Mouse (Mus musculus) liver, adult (tissue): ENCODE measurements at regions not wholly inside any gene's neighbourhood (a gene's known extent, or its start where the extent isn't known, plus 50 kb on each side); places are given as distances from the start of the nearest gene placed in this dataset.

Experiments used
- GATA4 ChIP-seq: IDR thresholded peaks from 2 replicates; pipeline ENCODE4 v1.6.1; 2014; ENCODE audit warnings: mild to moderate bottlenecking, low read length; ENCODE audit not compliant: insufficient replicate concordance

DNA sequence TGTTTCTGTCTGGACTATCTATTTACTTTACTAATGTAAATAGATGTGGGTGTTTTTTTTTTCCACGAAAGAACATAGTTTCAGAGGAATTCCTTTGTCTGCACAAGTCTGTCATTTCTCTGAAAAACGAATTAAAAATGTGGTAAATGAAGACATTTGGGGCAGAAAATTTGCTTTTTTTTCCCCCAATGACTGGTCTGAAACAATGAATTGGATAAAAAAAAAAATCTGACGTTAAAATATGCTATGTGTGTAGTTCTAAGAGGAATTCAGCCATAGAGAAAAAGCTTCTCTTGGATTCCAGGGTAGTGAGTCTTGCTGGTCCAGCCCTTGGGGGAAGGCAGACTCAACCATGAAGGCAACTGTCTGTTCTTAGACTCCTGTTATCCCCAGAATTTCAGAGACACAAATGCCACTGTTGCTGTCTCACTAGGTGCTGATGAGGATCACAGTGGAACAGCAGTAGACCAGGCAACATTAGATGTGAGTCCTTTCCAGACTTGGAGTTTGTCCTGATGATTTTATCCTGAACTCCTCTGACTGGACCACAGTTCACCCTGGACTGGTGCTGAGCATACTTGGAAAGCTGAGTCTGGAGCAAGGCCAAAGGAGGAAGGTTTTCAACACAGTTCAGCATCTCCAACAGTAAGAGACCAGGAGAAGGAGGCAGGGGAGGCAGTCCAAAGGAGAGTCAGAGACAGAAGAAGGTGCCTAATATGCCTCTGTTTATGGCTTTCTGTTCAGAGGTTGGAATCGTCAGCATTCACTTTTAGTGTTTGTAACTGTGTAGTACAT, 162.3 kb upstream of the Foxq1 start:
- no peak for TF ChIP-seq GATA4

DNA sequence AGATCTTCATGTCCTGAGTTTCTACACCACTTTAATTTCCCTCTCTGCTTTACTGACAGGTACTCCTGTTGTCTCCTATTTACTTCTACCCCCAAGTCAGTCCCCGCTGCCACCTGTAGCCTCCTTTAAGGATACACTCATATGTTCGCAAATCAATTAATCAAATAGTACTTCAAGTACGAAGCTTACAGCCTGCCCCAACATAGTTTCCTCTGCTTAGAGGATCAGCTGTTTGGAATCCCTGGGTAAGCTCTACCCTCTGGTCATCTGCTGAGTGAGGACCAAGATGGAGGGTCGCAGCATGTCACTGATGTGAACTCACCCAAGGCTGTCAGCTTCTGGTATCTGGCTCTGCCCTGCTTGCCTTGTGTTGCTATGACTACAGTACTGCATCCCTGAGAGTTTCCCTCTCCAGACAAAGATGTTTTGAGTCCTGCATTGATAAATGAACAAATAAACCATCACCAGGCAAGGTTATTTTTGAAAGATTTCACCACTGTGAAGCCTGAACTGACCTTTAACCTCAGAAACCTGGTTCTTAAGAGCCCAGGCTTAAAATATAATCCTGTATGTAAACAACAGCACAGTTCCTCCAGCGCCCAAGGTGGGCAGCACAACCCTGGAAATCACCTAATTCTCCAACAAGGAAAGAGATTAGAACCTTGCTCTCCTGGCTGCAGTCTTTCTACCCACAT, 159.6 kb upstream of the Foxq1 start:
- no peak for TF ChIP-seq GATA4

DNA sequence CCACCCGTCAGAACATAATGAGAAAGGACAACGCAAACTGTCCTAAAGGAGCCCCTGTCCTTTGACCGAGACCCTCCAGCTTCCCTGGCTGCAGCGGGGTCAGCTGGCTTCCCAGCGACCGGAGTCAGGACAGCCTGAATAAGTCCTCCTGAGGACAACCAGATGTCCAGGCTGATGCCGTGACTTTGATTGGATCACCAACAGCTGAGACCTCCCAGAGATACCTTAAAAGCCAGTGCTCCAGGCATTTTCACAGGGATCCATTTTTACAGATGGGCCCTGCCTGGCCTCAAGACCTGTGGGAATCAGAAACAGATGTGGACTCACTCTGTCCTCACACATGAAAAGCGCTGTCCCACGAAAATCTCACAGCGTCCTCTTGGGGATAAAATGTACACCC, 158.7 kb upstream of the Foxq1 start:
- TF ChIP-seq GATA4: no peak

DNA sequence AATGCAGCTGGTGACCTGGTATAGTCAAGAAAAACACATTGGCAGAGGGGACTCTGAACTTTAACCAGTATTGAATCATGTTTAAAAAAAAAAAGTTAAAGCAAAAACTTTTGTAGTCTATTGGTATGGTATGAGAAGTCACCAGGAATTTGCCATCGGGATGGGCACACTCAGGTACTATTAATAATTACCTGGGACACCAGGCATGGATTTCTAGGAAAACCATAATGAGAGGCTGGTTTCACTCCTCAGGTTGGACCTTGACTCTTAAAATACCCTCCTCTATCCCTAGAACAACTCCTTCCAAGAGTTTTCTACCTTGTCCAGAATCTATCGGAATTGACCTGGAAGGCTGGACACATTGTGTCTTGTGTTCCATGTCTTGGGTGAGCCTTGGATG, 155.5 kb upstream of the Foxq1 start:
- no peak for TF ChIP-seq GATA4

GRCm38 (mm10) chr13:31405312-31405711, 150.6 kb upstream of the Foxq1 start:
- no peak for TF ChIP-seq GATA4

- no peak for TF ChIP-seq GATA4
These were observed 147.4 kb upstream of the Foxq1 start for GRCm38 (mm10) chr13:31408439-31409122.

- TF ChIP-seq GATA4: no peak
These were observed 146.8 kb upstream of the Foxq1 start for GRCm38 (mm10) chr13:31409123-31409513.

DNA sequence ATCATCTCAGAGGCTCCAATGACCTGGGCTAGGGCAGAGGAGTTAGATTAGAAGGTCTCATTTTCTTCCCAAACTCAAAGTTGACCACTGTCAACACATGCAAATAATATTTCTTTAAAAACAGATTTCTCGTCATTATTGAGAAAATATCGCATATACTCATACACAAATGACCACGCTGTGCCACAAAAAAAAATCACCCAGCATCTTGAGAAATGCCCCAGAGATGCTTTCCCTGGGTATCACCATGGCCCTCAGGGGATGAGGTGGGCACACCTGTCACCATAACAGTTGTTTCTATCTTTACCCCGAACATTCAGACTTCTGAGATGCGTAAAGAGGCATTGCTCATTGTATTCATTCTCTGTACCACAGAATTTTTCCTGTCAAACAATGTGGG, 134.4 kb upstream of the Foxq1 start:
- TF ChIP-seq GATA4: no peak

DNA sequence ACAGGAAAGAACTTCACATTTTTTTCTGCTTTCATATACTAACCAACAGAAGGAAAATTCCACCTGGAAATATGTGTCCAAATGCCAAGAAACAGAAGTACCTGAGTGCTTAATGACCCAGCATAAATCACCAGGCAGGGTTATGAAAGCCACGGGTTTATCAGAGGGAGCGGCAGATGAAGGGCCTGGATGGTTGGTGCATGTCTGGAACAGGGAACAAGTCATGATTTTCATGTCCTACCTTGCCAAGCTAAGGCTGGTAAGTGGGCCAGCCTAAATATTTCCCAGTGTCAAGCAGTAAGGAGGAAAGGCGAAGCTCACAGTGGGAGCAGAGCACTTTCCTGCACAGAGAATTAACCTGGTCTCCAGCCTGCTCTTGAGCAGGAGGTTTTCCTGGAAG, 132.3 kb upstream of the Foxq1 start:
- no peak for TF ChIP-seq GATA4

DNA sequence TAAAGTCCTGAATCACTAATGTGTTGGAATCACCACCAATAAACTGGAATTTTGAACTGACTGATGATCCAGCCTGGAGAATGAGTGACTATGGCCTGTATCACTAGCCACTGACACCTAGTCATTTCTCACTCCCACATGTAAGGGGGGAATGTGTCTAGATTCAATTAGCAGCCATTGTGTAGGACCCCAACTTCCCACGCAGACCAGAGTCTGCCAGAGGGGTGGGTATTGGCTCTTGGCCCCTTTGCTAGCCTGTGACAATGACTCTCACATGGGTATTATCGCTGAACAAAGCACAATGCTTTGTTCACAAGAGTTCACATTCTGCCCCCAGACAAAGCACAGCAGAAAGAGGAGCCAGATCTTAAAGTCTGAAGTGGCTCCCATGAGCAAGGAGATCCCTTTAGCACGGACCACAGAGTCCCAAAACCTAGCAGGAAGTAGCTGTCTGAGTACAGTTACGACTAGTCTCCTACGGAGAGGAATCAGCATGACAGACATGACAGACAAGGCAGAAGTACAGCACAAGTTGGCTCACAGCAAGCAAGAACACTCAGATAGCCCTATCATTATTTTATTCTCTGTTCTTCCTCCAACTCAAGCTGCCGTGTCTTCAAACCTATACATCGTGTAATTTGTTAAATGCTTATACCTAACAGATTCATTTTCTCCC, 130.0 kb upstream of the Foxq1 start:
- no peak for TF ChIP-seq GATA4

GRCm38 (mm10) chr13:31436434-31436833, 119.5 kb upstream of the Foxq1 start:
- no peak for TF ChIP-seq GATA4

DNA sequence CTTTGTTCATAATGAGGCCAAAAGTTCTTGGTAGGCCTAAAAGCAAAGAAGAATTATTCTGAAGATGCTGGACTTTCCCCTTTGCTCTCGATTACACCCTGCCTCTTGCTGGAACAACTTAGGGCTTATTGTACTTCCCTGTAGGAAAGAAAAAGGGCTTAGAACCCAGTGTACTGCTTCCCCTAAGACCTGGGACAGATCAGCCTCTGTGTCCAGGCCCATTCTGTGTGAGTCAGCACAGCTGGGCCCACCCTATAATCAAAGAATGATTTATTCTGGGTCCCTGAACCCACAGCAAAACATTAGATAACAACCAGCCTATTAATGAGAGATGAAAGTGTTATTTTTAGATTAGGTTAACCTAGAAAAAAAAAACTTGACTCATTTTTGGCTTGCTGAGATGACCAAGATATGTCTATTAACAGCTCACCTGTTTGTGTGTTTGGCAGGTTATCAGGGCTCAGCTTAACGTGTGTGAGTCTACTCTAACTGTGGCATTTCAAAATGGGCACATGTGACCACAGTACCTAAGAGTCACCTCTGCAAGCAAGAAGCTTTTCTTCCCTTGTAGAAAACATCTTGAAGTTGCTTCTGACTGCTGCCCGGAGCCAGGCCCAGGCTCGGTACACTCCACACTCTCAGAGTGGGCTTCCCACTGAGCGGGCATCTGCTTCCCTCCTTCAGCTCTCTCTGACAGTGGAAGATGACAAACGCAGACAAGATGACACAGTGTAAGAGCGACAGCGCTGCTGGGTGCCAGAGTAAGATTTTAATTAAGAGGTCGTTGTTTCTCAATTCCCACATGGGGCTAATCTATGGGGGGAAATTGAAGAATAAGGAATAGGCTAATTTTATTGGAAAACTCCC, 115.9 kb upstream of the Foxq1 start:
- TF ChIP-seq GATA4: no peak

- TF ChIP-seq GATA4: no peak
These were observed 97.1 kb upstream of the Foxq1 start for GRCm38 (mm10) chr13:31458883-31459282.

- TF ChIP-seq GATA4: no peak
These were observed 90.8 kb upstream of the Foxq1 start for GRCm38 (mm10) chr13:31465141-31465540.

DNA sequence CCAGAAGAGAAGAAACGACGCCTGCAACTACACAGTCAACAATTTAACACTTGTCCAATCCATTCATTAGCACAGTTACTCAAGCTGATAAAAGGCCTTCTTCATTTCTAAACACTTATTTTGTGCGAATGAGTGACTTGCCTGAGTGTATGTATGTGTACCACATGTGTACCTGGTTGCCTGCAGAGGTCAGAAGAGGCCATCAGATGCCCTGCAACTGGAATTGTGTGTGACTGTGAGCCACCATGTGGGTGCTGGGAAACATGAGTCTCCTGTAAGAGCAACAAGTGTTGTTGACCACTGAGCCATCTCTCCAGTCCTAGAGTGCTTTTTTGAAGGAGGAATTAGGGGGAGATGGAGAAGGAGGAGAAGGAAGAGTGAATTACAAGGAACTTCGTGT, 90.2 kb upstream of the Foxq1 start:
- TF ChIP-seq GATA4: no peak

DNA sequence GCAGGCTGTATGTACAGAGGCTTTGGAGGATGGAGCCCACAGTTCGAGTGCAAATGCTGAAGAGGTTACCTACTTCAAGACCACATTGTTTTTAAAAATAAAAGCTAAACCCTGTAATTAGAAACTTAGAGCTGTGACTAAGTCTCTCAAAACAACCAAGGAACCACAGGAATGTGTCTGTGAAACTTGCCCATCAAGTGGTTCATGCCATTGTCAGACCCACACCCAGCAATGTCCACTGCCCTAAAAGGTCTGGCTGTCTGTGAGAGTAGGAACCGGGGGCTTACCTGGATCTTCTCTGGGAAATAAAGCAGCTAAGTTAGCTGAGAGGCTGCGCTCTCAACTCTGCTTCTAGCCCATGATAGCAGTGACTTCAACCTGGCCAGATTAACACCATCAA, 87.8 kb upstream of the Foxq1 start:
- no peak for TF ChIP-seq GATA4
